Mouse (Mus musculus) heart, embryonic 10.5 days (tissue): ENCODE results near the gene Lrch3. TPM values are rescaled to one million over a fixed set of nuclear protein-coding genes. Genes with fewer than 3 reads are reported as not detected.
"Not testable (repeated sequence)": the region's sequence is repeated elsewhere in the genome, so short reads cannot be mapped to it uniquely, and the experiment has no call there.

Source experiments
- DNase-seq: peaks from one replicate; pipeline ENCODE4 v3.0.0-alpha.2; 2017; ENCODE audit warnings: low spot score
- H3K27ac ChIP-seq: fragments of 300-500 bp; sonication (generic); 2 replicates; pipeline ENCODE4 v1.5.1; 2016; ENCODE audit warnings: mild to moderate bottlenecking
- H3K27me3 ChIP-seq: fragments of 300-500 bp; sonication (generic); 2 replicates; pipeline ENCODE4 v1.6.1; 2016; ENCODE audit warnings: mild to moderate bottlenecking; ENCODE audit not compliant: poor library complexity, insufficient read depth, severe bottlenecking
- H3K36me3 ChIP-seq: fragments of 300-500 bp; sonication (generic); 2 replicates; pipeline ENCODE4 v1.6.1; 2016; ENCODE audit warnings: mild to moderate bottlenecking, moderate library complexity
- H3K4me1 ChIP-seq: fragments of 300-500 bp; sonication (generic); 2 replicates; pipeline ENCODE4 v1.6.1; 2016; ENCODE audit warnings: mild to moderate bottlenecking
- H3K4me3 ChIP-seq: fragments of 300-500 bp; sonication (generic); 2 replicates; pipeline ENCODE4 v1.5.1; 2016; ENCODE audit warnings: mild to moderate bottlenecking, moderate library complexity
- H3K9me3 ChIP-seq: fragments of 300-500 bp; sonication (generic); 2 replicates; pipeline ENCODE4 v1.6.1; 2016; ENCODE audit warnings: mild to moderate bottlenecking, moderate library complexity
- WGBS: fragments of 180-500 bp; shearing (Covaris S2); methylation state at CpG from one replicate; pipeline ENCODE4 v1.1.7; 2016; 5-methylcytosine and 5-hydroxymethylcytosine counted together
- polyA plus RNA-seq: library from polyadenylated mRNA; unstranded; fragments of >200 nt; fragmentation: Nextera tagmentation; extraction: Ambion mirVana; gene quantifications from 2 replicates; pipeline ENCODE4 v1.2.1, GENCODE M21; 2016

The Lrch3 gene
- 23.7 and 26.6 TPM in 2 replicates for polyA plus RNA-seq

- under 1% methylated on average over 84 of the region's 85 CpGs for WGBS
- Histone ChIP-seq H3K4me3 (peak within 1 kb of the TSS; percentile 97), H3K36me3 (no peaks in the 10 kb centered on the region), H3K4me1 (peaks cover 5% of the 10 kb centered on the region; the same call in 1 of the 2 replicates), H3K27me3 (no peaks in the 10 kb centered on the region), H3K27ac (peak within 1 kb of the TSS; percentile 98), H3K9me3 (no peaks in the 10 kb centered on the region)
- DNase-seq = peak; percentile 97
These were observed at the start of gene Lrch3 for GRCm38 (mm10) chr16:32913937-32914881. Lrch3 (plus strand) TSS chr16:32914100.

- Histone ChIP-seq H3K36me3 (peaks cover 16% of the 10 kb centered on the region), H3K4me1 (peaks cover 19% of the 10 kb centered on the region), H3K9me3 (no peaks in the 10 kb centered on the region), H3K27ac (no peak overlapping the region), H3K4me3 (no peak overlapping the region), H3K27me3 (no peaks in the 10 kb centered on the region)
- WGBS = 87% methylated on average over 4 of the region's 4 CpGs
- no peak for DNase-seq
These were observed 48.5 kb upstream of the Lrch3 start for GRCm38 (mm10) chr16:32865401-32865800.

GRCm38 (mm10) chr16:32866713-32867112 lies 47.2 kb upstream of the Lrch3 start:
- Histone ChIP-seq H3K27me3 (no peaks in the 10 kb centered on the region), H3K4me3 (peak overlapping the region; percentile 86), H3K27ac (0 out of 2 replicates have a peak overlapping the region, but pooled peaks have one; percentile 90), H3K9me3 (no peaks in the 10 kb centered on the region), H3K36me3 (0 out of 2 replicates have a peak, but pooled peaks cover 5% of the 10 kb centered on the region), H3K4me1 (peaks cover 19% of the 10 kb centered on the region)
- WGBS = 87% methylated on average over 5 of the region's 5 CpGs
- no peak for DNase-seq

GRCm38 (mm10) chr16:32867919-32868552 lies 45.9 kb upstream of the Lrch3 start:
- 0 out of 2 replicates have a peak, but pooled peaks cover 5% of the 10 kb centered on the region for H3K36me3 ChIP-seq
- H3K4me1 ChIP-seq = peaks cover 19% of the 10 kb centered on the region
- H3K27ac ChIP-seq = peak overlapping the region; percentile 90
- H3K4me3 ChIP-seq = peak overlapping the region; percentile 86
- no peaks in the 10 kb centered on the region for H3K27me3 ChIP-seq
- no peaks in the 10 kb centered on the region for H3K9me3 ChIP-seq
- DNase-seq = peak; percentile 97
- under 1% methylated on average over 35 of the region's 35 CpGs for WGBS

- WGBS = 60% methylated on average over 5 of the region's 5 CpGs
- Histone ChIP-seq H3K27me3 (no peaks in the 10 kb centered on the region), H3K36me3 (no peaks in the 10 kb centered on the region), H3K9me3 (no peaks in the 10 kb centered on the region), H3K4me1 (peaks cover 19% of the 10 kb centered on the region), H3K4me3 (no peak overlapping the region), H3K27ac (no peak overlapping the region)
- no peak for DNase-seq
These were observed 43.7 kb upstream of the Lrch3 start for GRCm38 (mm10) chr16:32870231-32870630.

- Histone ChIP-seq H3K27ac (no peak overlapping the region), H3K4me1 (peaks cover 5% of the 10 kb centered on the region; the same call in 1 of the 2 replicates), H3K27me3 (no peaks in the 10 kb centered on the region), H3K4me3 (no peak overlapping the region), H3K36me3 (no peaks in the 10 kb centered on the region), H3K9me3 (no peaks in the 10 kb centered on the region)
- 52% methylated on average over 3 of the region's 3 CpGs for WGBS
- DNase-seq = no peak
These were observed 40.5 kb upstream of the Lrch3 start for GRCm38 (mm10) chr16:32873366-32873765.

- not testable (repeated sequence) for H3K9me3 ChIP-seq, H3K36me3 ChIP-seq, DNase-seq, H3K27me3 ChIP-seq, H3K27ac ChIP-seq, H3K4me3 ChIP-seq
- H3K4me1 ChIP-seq = peaks cover 14% of the 10 kb centered on the region
- WGBS = 61% methylated on average over 1 of the region's 1 CpGs
These were observed 38.6 kb upstream of the Lrch3 start for GRCm38 (mm10) chr16:32875281-32875680.

- no peak overlapping the region for H3K4me3 ChIP-seq
- H3K36me3 ChIP-seq = no peaks in the 10 kb centered on the region
- WGBS = 84% methylated on average over 3 of the region's 3 CpGs
- H3K4me1 ChIP-seq = peaks cover 16% of the 10 kb centered on the region
- DNase-seq = no peak
- H3K9me3 ChIP-seq = no peaks in the 10 kb centered on the region
- H3K27ac ChIP-seq = no peak overlapping the region
- H3K27me3 ChIP-seq = no peaks in the 10 kb centered on the region
These were observed 38.1 kb upstream of the Lrch3 start for GRCm38 (mm10) chr16:32875847-32876246.

GRCm38 (mm10) chr16:32876831-32877230 lies 37.1 kb upstream of the Lrch3 start:
- DNase-seq = no peak
- Histone ChIP-seq H3K4me3 (peak overlapping the region; percentile 92), H3K27ac (peak overlapping the region; percentile 96), H3K9me3 (no peaks in the 10 kb centered on the region), H3K27me3 (no peaks in the 10 kb centered on the region), H3K36me3 (no peaks in the 10 kb centered on the region), H3K4me1 (peaks cover 19% of the 10 kb centered on the region)
- 23% methylated on average over 9 of the region's 9 CpGs for WGBS

GRCm38 (mm10) chr16:32877343-32878156 lies 36.4 kb upstream of the Lrch3 start, which contains the start of the genes Fyttd1 and Rubcn:
Fyttd1 (plus strand) TSS chr16:32877500.
Rubcn (minus strand) TSS chr16:32877766.
- under 1% methylated on average over 81 of the region's 83 CpGs for WGBS
- H3K4me3 ChIP-seq = peak within 1 kb of the TSS; percentile 92

GRCm38 (mm10) chr16:32878157-32878598 lies 35.7 kb upstream of the Lrch3 start:
- no peak for DNase-seq
- Histone ChIP-seq H3K9me3 (no peaks in the 10 kb centered on the region), H3K27ac (peak overlapping the region; percentile 96), H3K36me3 (no peaks in the 10 kb centered on the region), H3K4me3 (peak overlapping the region; percentile 92), H3K4me1 (peaks cover 20% of the 10 kb centered on the region), H3K27me3 (no peaks in the 10 kb centered on the region)
- WGBS = under 1% methylated on average over 34 of the region's 34 CpGs

More at GRCm38 (mm10) chr16:32877343-32878156, 36.4 kb upstream of the Lrch3 start, which contains the start of the genes Fyttd1 and Rubcn:
- no peaks in the 10 kb centered on the region for H3K9me3 ChIP-seq
- H3K36me3 ChIP-seq = no peaks in the 10 kb centered on the region
- H3K27me3 ChIP-seq = no peaks in the 10 kb centered on the region
- peak; percentile 96 for DNase-seq
- H3K4me1 ChIP-seq = peaks cover 20% of the 10 kb centered on the region
- H3K27ac ChIP-seq = peak within 1 kb of the TSS; percentile 96
